ENCODE assay signal across 14 mouse cellular contexts in genomic region chr13:64318355-64318754, GRCm38 (mm10). TPM values are rescaled to one million over a fixed set of nuclear protein-coding genes. Genes with fewer than 3 reads are reported as not detected.
A peak's percentile ranks its signal among the peaks of the same experiment; 100 is the strongest.
DNase-seq lines count a peak whose midpoint lies in the region; ATAC-seq and TF ChIP-seq lines count a peak whose summit lies in the region.
"Had no signal": no experiment of that assay in that cellular context is flagged by ENCODE, and none has a peak within 500 bp of the region (broad histone marks: within the 10 kb centered on the region; RNA-seq: fewer than 3 reads in every experiment).

No protein-coding gene starts in this region.

- no peak for TF ChIP-seq CTCF in lung, adult 2 months (IDR thresholded peaks at IDR 0.05; ENCODE audit: insufficient read depth, low read length)
- no peak for TF ChIP-seq CTCF in brain, embryonic 14.5 days (IDR thresholded peaks at IDR 0.05; ENCODE audit: borderline replicate concordance, extremely low read depth, insufficient read depth, insufficient read length)

- no peaks in the 10 kb centered on the region for H3K4me1 ChIP-seq in forebrain, embryonic 14.5 days (ENCODE audit: control insufficient read depth, insufficient read depth, low read length)
- H3K4me1 ChIP-seq in forebrain, embryonic 13.5 days, result no peaks in the 10 kb centered on the region
- H3K4me1 ChIP-seq in lung, adult 2 months (ENCODE audit: control insufficient read depth, insufficient read depth, low read length), result peaks cover 2% of the 10 kb centered on the region; the same call in 1 of the 2 replicates
- H3K4me1 ChIP-seq: embryonic facial prominence, embryonic 15.5 days; heart, embryonic 13.5 days had no signal

- no peak overlapping the region for H3K4me3 ChIP-seq in forebrain, embryonic 14.5 days (ENCODE audit: low read depth, low read length)
- no peak overlapping the region for H3K4me3 ChIP-seq in forebrain, embryonic 13.5 days
- no peak overlapping the region for H3K4me3 ChIP-seq in lung, adult 2 months (replicated peaks; ENCODE audit: extremely low read depth, low read depth, low read length)
- H3K4me3 ChIP-seq: embryonic facial prominence, embryonic 15.5 days; heart, embryonic 13.5 days; layer of hippocampus, adult 2 months had no signal

- H3K4me2 ChIP-seq in forebrain, embryonic 14.5 days (ENCODE audit: low read length), result no peak overlapping the region
- H3K4me2 ChIP-seq in forebrain, embryonic 13.5 days, result no peak overlapping the region
- H3K4me2 ChIP-seq: embryonic facial prominence, embryonic 15.5 days; heart, embryonic 13.5 days had no signal

- H3K9ac ChIP-seq in forebrain, embryonic 14.5 days (ENCODE audit: low read length), result no peak overlapping the region
- H3K9ac ChIP-seq in forebrain, embryonic 13.5 days, result no peak overlapping the region
- H3K9ac ChIP-seq: embryonic facial prominence, embryonic 15.5 days; heart, embryonic 13.5 days had no signal

- WGBS in forebrain, embryonic 14.5 days, result 51% methylated on average over 2 of the region's 2 CpGs
- 56% methylated on average over 2 of the region's 2 CpGs for WGBS in forebrain, embryonic 13.5 days
- 43% methylated on average over 2 of the region's 2 CpGs for WGBS in lung, adult 2 months

- no peaks in the 10 kb centered on the region for H3K9me3 ChIP-seq in forebrain, embryonic 14.5 days (replicated peaks; ENCODE audit: control insufficient read depth, low read length)
- H3K9me3 ChIP-seq in forebrain, embryonic 13.5 days (replicated peaks), result no peaks in the 10 kb centered on the region
- H3K9me3 ChIP-seq: embryonic facial prominence, embryonic 15.5 days; heart, embryonic 13.5 days had no signal

- no peaks in the 10 kb centered on the region for H3K36me3 ChIP-seq in forebrain, embryonic 14.5 days (ENCODE audit: control insufficient read depth, insufficient read depth, low read length)
- no peaks in the 10 kb centered on the region for H3K36me3 ChIP-seq in forebrain, embryonic 13.5 days (ENCODE audit: poor library complexity, severe bottlenecking)
- H3K36me3 ChIP-seq: embryonic facial prominence, embryonic 15.5 days; heart, embryonic 13.5 days had no signal

- no peak for ATAC-seq in forebrain, embryonic 14.5 days
- no peak for ATAC-seq in forebrain, embryonic 13.5 days
- no peak for ATAC-seq in activated CD4-positive, CD25-positive, alpha-beta regulatory T cell, adult 4 months
- ATAC-seq in frontal cortex, adult (ENCODE audit: low TSS enrichment), result no peak

- no peak for TF ChIP-seq POLR2A in lung, adult 2 months (IDR thresholded peaks at IDR 0.05; ENCODE audit: borderline replicate concordance, extremely low read depth, low read depth, low read length)
- no peak for TF ChIP-seq POLR2A in brain, embryonic 14.5 days (IDR thresholded peaks at IDR 0.05; ENCODE audit: borderline replicate concordance, extremely low read depth, insufficient read depth, insufficient read length, poor library complexity, severe bottlenecking)

- DNase-seq in forebrain, embryonic 14.5 days (ENCODE audit: low spot score), result peak; percentile 5
- peak; percentile 35 to 43 for DNase-seq in lung, adult 18-20 months
- DNase-seq in lung, adult 2 months, result no peak
- DNase-seq in brain, embryonic 14.5 days (ENCODE audit: low read depth), result peak; percentile 25
- DNase-seq in kidney, postnatal 36 days, result peak; percentile 77 to 85
- DNase-seq: cerebellum, adult 11 months; liver; thymus, adult 18-20 months had no signal

- no peak overlapping the region for H3K27ac ChIP-seq in forebrain, embryonic 14.5 days (ENCODE audit: low read depth, low read length)
- no peak overlapping the region for H3K27ac ChIP-seq in forebrain, embryonic 13.5 days
- H3K27ac ChIP-seq: embryonic facial prominence, embryonic 15.5 days; heart, embryonic 13.5 days; layer of hippocampus, adult 2 months had no signal

- H3K27me3 ChIP-seq in forebrain, embryonic 14.5 days (replicated peaks; ENCODE audit: control insufficient read depth, insufficient read depth, low read length), result no peaks in the 10 kb centered on the region
- no peaks in the 10 kb centered on the region for H3K27me3 ChIP-seq in forebrain, embryonic 13.5 days
- H3K27me3 ChIP-seq: embryonic facial prominence, embryonic 15.5 days; heart, embryonic 13.5 days had no signal

RNA-seq across cellular contexts. Expression of gene Aaed1, which starts 5.8 kb away (rescaled TPM):
- 7.9 and 8.7 TPM in 2 replicates for polyA plus RNA-seq in forebrain, embryonic 14.5 days (2014; fragmentation: Nextera tagmentation; extraction: Ambion mirVana)
- polyA plus RNA-seq in forebrain, embryonic 13.5 days (2015; fragmentation: Nextera tagmentation; extraction: Ambion mirVana), result 10.1 and 12.3 TPM in 2 replicates
- polyA plus RNA-seq in lung, adult 2 months (2012; rRNA removed), result 17.8 and 18.0 TPM in 2 replicates
- 4.7 and 5.8 TPM in 2 replicates for polyA plus RNA-seq in brain, embryonic 14.5 days (2012; rRNA removed)
- 10 to 100 TPM in 1 of 2 experiments, 1 to 10 TPM in 1; 9.0 to 13.8 TPM for polyA plus RNA-seq in activated CD4-positive, CD25-positive, alpha-beta regulatory T cell, adult 4 months (2017; shearing (Covaris generic))

RNA-seq across cellular contexts. Expression of gene Cdc14b, which starts 43.3 kb away (rescaled TPM):
- 3.1 and 3.5 TPM in 2 replicates for polyA plus RNA-seq in forebrain, embryonic 14.5 days (2014; fragmentation: Nextera tagmentation; extraction: Ambion mirVana)
- 3.8 and 5.5 TPM in 2 replicates for polyA plus RNA-seq in forebrain, embryonic 13.5 days (2015; fragmentation: Nextera tagmentation; extraction: Ambion mirVana)
- 4.2 and 6.6 TPM in 2 replicates for polyA plus RNA-seq in lung, adult 2 months (2012; rRNA removed)
- polyA plus RNA-seq in brain, embryonic 14.5 days (2012; rRNA removed), result 6.1 and 6.7 TPM in 2 replicates
- polyA plus RNA-seq in activated CD4-positive, CD25-positive, alpha-beta regulatory T cell, adult 4 months (2017; shearing (Covaris generic)), result 10 to 100 TPM; 10.3 to 10.4 TPM

RNA-seq across cellular contexts. Expression of gene Ctsl, which starts 52.3 kb away (rescaled TPM):
- 124 and 136 TPM in 2 replicates for polyA plus RNA-seq in forebrain, embryonic 14.5 days (2014; fragmentation: Nextera tagmentation; extraction: Ambion mirVana)
- 79.0 and 92.5 TPM in 2 replicates for polyA plus RNA-seq in forebrain, embryonic 13.5 days (2015; fragmentation: Nextera tagmentation; extraction: Ambion mirVana)
- 62.8 and 98.1 TPM in 2 replicates for polyA plus RNA-seq in lung, adult 2 months (2012; rRNA removed)
- 50.2 and 83.3 TPM in 2 replicates for polyA plus RNA-seq in brain, embryonic 14.5 days (2012; rRNA removed)
- 1 to 10 TPM; 3.8 to 4.2 TPM for polyA plus RNA-seq in activated CD4-positive, CD25-positive, alpha-beta regulatory T cell, adult 4 months (2017; shearing (Covaris generic))
